In the genomic region with DNA sequence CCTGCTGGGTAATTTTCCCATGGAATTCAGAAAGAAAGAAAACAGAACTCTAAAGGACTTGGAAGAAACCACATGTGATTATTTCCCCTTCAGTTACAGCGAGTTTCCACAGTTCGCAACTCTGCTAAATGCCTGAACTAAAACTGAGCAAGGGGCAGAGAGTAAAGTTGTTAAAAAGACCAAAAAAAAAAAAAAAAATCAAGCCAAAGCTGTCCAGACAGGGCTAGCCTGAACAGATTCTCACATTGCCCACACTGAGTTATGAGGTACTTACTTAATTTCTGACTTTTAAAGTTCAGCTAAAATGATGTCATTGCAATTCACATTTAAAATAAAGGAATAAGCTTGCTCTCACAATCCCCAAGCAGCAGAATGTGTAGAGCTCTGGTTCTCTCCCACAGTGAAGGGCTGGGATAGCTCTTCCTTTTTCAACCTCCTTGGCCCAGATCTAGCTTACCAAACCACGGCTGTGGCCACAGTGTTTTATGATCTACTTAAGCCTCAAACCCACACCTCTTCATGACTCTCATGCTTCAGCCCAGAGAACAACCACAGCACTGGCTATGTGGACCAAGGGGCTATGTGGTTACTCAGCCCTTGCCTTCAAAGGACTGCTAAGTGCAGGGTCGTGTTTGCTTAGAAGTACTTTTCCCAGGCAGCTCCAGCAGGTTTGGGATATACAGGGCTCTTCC, we compare ENCODE assay signal across 24 mouse cellular contexts.
DNase-seq lines count a peak whose midpoint lies in the region; ATAC-seq and TF ChIP-seq lines count a peak whose summit lies in the region.
"Had no signal": no experiment of that assay in that cellular context is flagged by ENCODE, and none has a peak within 500 bp of the region (broad histone marks: within the 10 kb centered on the region; RNA-seq: fewer than 3 reads in every experiment).

No protein-coding gene starts in this region.

- no peaks in the 10 kb centered on the region for H3K9me3 ChIP-seq in embryonic facial prominence, embryonic 13.5 days
- H3K9me3 ChIP-seq in embryonic facial prominence, embryonic 10.5 days, result no peaks in the 10 kb centered on the region
- no peaks in the 10 kb centered on the region for H3K9me3 ChIP-seq in embryonic facial prominence, embryonic 15.5 days (replicated peaks)
- H3K9me3 ChIP-seq in limb, embryonic 14.5 days (ENCODE audit: control insufficient read depth, low read length), result no peaks in the 10 kb centered on the region
- H3K9me3 ChIP-seq: forebrain, embryonic 15.5 days; heart, embryonic 10.5 days; hindbrain, embryonic 12.5 days had no signal

- ATAC-seq in embryonic facial prominence, embryonic 13.5 days (ENCODE audit: insufficient number of reproducible peaks, insufficient read depth, low FRiP score, low TSS enrichment, low read depth), result peak; percentile 56; the same call in 1 of the 2 replicates
- ATAC-seq in embryonic facial prominence, embryonic 15.5 days (ENCODE audit: insufficient number of reproducible peaks, low FRiP score, low TSS enrichment, low read depth), result peak; percentile 69; the same call in 1 of the 2 replicates
- ATAC-seq in limb, embryonic 14.5 days (ENCODE audit: low FRiP score, low read depth), result peak; percentile 84
- ATAC-seq in activated CD4-positive, CD25-positive, alpha-beta regulatory T cell, adult 4 months, result no peak
- ATAC-seq: forebrain, embryonic 15.5 days; inflammation-experienced regulatory T-cells, adult 6 months; intestine, postnatal 0 days; Patski had no signal

- WGBS in embryonic facial prominence, embryonic 13.5 days, result 63% methylated on average over 4 of the region's 4 CpGs
- WGBS in embryonic facial prominence, embryonic 10.5 days, result 82% methylated on average over 4 of the region's 4 CpGs
- 58% methylated on average over 4 of the region's 4 CpGs for WGBS in embryonic facial prominence, embryonic 15.5 days
- WGBS in limb, embryonic 14.5 days, result 32% methylated on average over 4 of the region's 4 CpGs

- TF ChIP-seq POLR2A in limb, embryonic 14.5 days (IDR thresholded peaks at IDR 0.05; ENCODE audit: borderline replicate concordance, extremely low read depth, insufficient read depth, insufficient read length), result no peak

- peak overlapping the region; percentile 40; the same call in 1 of the 2 replicates for H3K27ac ChIP-seq in embryonic facial prominence, embryonic 13.5 days
- no peak overlapping the region for H3K27ac ChIP-seq in embryonic facial prominence, embryonic 10.5 days (replicated peaks)
- H3K27ac ChIP-seq in embryonic facial prominence, embryonic 15.5 days (replicated peaks), result peak overlapping the region; percentile 8
- H3K27ac ChIP-seq in limb, embryonic 14.5 days (replicated peaks; ENCODE audit: low read depth, low read length), result peak overlapping the region; percentile 67; the same call in 1 of the 2 replicates
- H3K27ac ChIP-seq: forebrain, embryonic 15.5 days; heart, embryonic 10.5 days; hindbrain, embryonic 12.5 days had no signal

- DNase-seq in embryonic facial prominence, embryonic 10.5 days (ENCODE audit: low spot score), result no peak
- peak; percentile 61 for DNase-seq in limb, embryonic 14.5 days (ENCODE audit: low spot score)
- no peak for DNase-seq in layer of hippocampus, postnatal 36 days
- no peak for DNase-seq in embryo, embryonic 9.5 days (ENCODE audit: extremely low spot score)
- DNase-seq: adrenal gland, adult 2 months; adrenal gland, postnatal 25 days; cerebellum, adult 11 months; cerebellum, adult 8-10 months; cerebellum, postnatal 14 days; gastrocnemius, postnatal 36 days; heart, adult 18-20 months; heart, postnatal 10 days; heart, postnatal 4 days had no signal

- no peak overlapping the region for H3K9ac ChIP-seq in embryonic facial prominence, embryonic 13.5 days
- H3K9ac ChIP-seq in embryonic facial prominence, embryonic 15.5 days, result no peak overlapping the region
- no peak overlapping the region for H3K9ac ChIP-seq in limb, embryonic 14.5 days (ENCODE audit: low read depth, low read length, severe bottlenecking)
- H3K9ac ChIP-seq: forebrain, embryonic 15.5 days; hindbrain, embryonic 12.5 days had no signal

- no peaks in the 10 kb centered on the region for H3K27me3 ChIP-seq in embryonic facial prominence, embryonic 13.5 days
- H3K27me3 ChIP-seq in embryonic facial prominence, embryonic 10.5 days (replicated peaks; ENCODE audit: low read depth, poor library complexity, severe bottlenecking), result no peaks in the 10 kb centered on the region
- no peaks in the 10 kb centered on the region for H3K27me3 ChIP-seq in embryonic facial prominence, embryonic 15.5 days
- H3K27me3 ChIP-seq in limb, embryonic 14.5 days (ENCODE audit: control insufficient read depth, insufficient read depth, low read length), result no peaks in the 10 kb centered on the region
- H3K27me3 ChIP-seq: CH12.LX; forebrain, embryonic 15.5 days; hindbrain, embryonic 12.5 days; Patski had no signal

- H3K4me2 ChIP-seq in embryonic facial prominence, embryonic 13.5 days, result no peak overlapping the region
- H3K4me2 ChIP-seq in embryonic facial prominence, embryonic 15.5 days (replicated peaks), result no peak overlapping the region
- no peak overlapping the region for H3K4me2 ChIP-seq in limb, embryonic 14.5 days (replicated peaks; ENCODE audit: low read depth, low read length, severe bottlenecking)
- H3K4me2 ChIP-seq: forebrain, embryonic 15.5 days; hindbrain, embryonic 12.5 days had no signal

- peaks cover 9% of the 10 kb centered on the region; the same call in 1 of the 2 replicates for H3K4me1 ChIP-seq in embryonic facial prominence, embryonic 13.5 days
- no peaks in the 10 kb centered on the region for H3K4me1 ChIP-seq in embryonic facial prominence, embryonic 10.5 days
- H3K4me1 ChIP-seq in embryonic facial prominence, embryonic 15.5 days, result no peaks in the 10 kb centered on the region
- H3K4me1 ChIP-seq in limb, embryonic 14.5 days (ENCODE audit: control insufficient read depth, insufficient read depth, low read length), result 0 out of 2 replicates have a peak, but pooled peaks cover 2% of the 10 kb centered on the region
- H3K4me1 ChIP-seq: forebrain, embryonic 15.5 days; heart, embryonic 10.5 days; hindbrain, embryonic 12.5 days had no signal

- H3K36me3 ChIP-seq in embryonic facial prominence, embryonic 13.5 days, result no peaks in the 10 kb centered on the region
- H3K36me3 ChIP-seq in embryonic facial prominence, embryonic 10.5 days (replicated peaks), result no peaks in the 10 kb centered on the region
- H3K36me3 ChIP-seq in embryonic facial prominence, embryonic 15.5 days, result no peaks in the 10 kb centered on the region
- H3K36me3 ChIP-seq in limb, embryonic 14.5 days (ENCODE audit: control insufficient read depth, insufficient read depth, low read length), result no peaks in the 10 kb centered on the region
- H3K36me3 ChIP-seq: forebrain, embryonic 15.5 days; heart, embryonic 10.5 days; hindbrain, embryonic 12.5 days had no signal

- no peak overlapping the region for H3K4me3 ChIP-seq in embryonic facial prominence, embryonic 13.5 days
- no peak overlapping the region for H3K4me3 ChIP-seq in embryonic facial prominence, embryonic 10.5 days
- H3K4me3 ChIP-seq in embryonic facial prominence, embryonic 15.5 days (replicated peaks), result no peak overlapping the region
- no peak overlapping the region for H3K4me3 ChIP-seq in limb, embryonic 14.5 days (replicated peaks; ENCODE audit: low read length)
- H3K4me3 ChIP-seq: erythroblast, embryonic 14.5 days; forebrain, embryonic 15.5 days; heart, embryonic 10.5 days; hindbrain, embryonic 12.5 days had no signal
